In the genomic region with DNA sequence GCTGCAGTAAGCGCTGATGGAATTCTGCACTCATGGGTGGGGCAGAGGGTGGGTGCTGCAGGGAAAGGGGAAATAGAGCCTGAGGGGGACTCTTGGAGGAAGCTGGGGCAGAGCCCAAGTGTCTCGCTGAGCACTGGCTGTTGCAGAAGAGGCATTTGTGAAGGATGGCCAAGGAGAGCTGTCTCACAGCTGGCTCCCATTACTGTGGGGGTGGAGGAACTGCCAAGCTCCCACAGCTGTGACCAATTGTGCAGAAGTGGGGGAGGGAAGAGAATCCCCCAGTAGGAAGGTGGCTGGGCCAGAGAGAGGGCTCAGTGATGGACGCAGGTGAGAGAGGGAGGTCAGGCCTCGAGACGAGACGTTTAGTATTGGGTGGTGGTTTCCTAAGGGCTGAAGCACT, we compare ENCODE assay signal across 8 mouse cellular contexts. TPM values are rescaled to one million over a fixed set of nuclear protein-coding genes. Genes with fewer than 3 reads are reported as not detected.
DNase-seq lines count a peak whose midpoint lies in the region; ATAC-seq and TF ChIP-seq lines count a peak whose summit lies in the region.

No protein-coding gene starts in this region.

- H3K9ac ChIP-seq in kidney, postnatal 0 days (ENCODE audit: low read depth, low read length), result no peak overlapping the region
- peak overlapping the region; percentile 7; the same call in 1 of the 2 replicates for H3K9ac ChIP-seq in hindbrain, embryonic 13.5 days

- 30% methylated on average over 6 of the region's 6 CpGs for WGBS in kidney, postnatal 0 days
- WGBS in hindbrain, embryonic 13.5 days, result 60% methylated on average over 6 of the region's 6 CpGs

- no peaks in the 10 kb centered on the region for H3K27me3 ChIP-seq in kidney, postnatal 0 days (ENCODE audit: insufficient read depth, low read length)
- H3K27me3 ChIP-seq in hindbrain, embryonic 13.5 days, result no peaks in the 10 kb centered on the region

- H3K27ac ChIP-seq in kidney, postnatal 0 days, result no peak overlapping the region
- H3K27ac ChIP-seq in hindbrain, embryonic 13.5 days, result peak overlapping the region; percentile 64

- no peaks in the 10 kb centered on the region for H3K9me3 ChIP-seq in kidney, postnatal 0 days (replicated peaks; ENCODE audit: low read length)
- no peaks in the 10 kb centered on the region for H3K9me3 ChIP-seq in hindbrain, embryonic 13.5 days

- TF ChIP-seq CTCF in kidney, postnatal 0 days (IDR thresholded peaks at IDR 0.05; ENCODE audit: low read depth), result no peak

- H3K4me3 ChIP-seq in kidney, postnatal 0 days (replicated peaks; ENCODE audit: low read depth, low read length), result no peak overlapping the region
- no peak overlapping the region for H3K4me3 ChIP-seq in hindbrain, embryonic 13.5 days

- peaks cover 11% of the 10 kb centered on the region; the same call in 1 of the 2 replicates for H3K36me3 ChIP-seq in kidney, postnatal 0 days (ENCODE audit: insufficient read depth, low read length)
- H3K36me3 ChIP-seq in hindbrain, embryonic 13.5 days, result peaks cover 72% of the 10 kb centered on the region

- peak; percentile 63; the same call in 1 of the 2 replicates for ATAC-seq in kidney, postnatal 0 days (replicated peaks; ENCODE audit: low FRiP score, low read depth)
- ATAC-seq in hindbrain, embryonic 13.5 days (ENCODE audit: low FRiP score), result no peak

- no peak overlapping the region for H3K4me2 ChIP-seq in kidney, postnatal 0 days (ENCODE audit: low read length)
- H3K4me2 ChIP-seq in hindbrain, embryonic 13.5 days, result no peak overlapping the region

- H3K4me1 ChIP-seq in kidney, postnatal 0 days (replicated peaks; ENCODE audit: insufficient read depth, low read length), result 0 out of 2 replicates have a peak, but pooled peaks cover 4% of the 10 kb centered on the region
- H3K4me1 ChIP-seq in hindbrain, embryonic 13.5 days (replicated peaks), result peaks cover 28% of the 10 kb centered on the region

- peak; percentile 66 for DNase-seq in kidney, postnatal 0 days (ENCODE audit: low spot score)
- no peak for DNase-seq in kidney, adult 9 months
- DNase-seq in embryo, embryonic 9.5 days (ENCODE audit: extremely low spot score), result peak; percentile 52
- peak; percentile 71 for DNase-seq in mesoderm, embryonic 11.5 days (ENCODE audit: low read depth, low spot score)
- no peak for DNase-seq in layer of hippocampus, postnatal 14 days (ENCODE audit: low spot score in 2 of 2)
- no peak for DNase-seq in c-Kit-positive CD71-positive TER-119-positive erythroid progenitor cells, embryonic 14.5 days (ENCODE audit: low spot score)
- DNase-seq in layer of hippocampus, postnatal 25 days (ENCODE audit: extremely low spot score in 1 of 2, low spot score in 1 of 2), result no peak

RNA-seq across cellular contexts. Expression of a gene that starts 54.2 kb away (rescaled TPM):
- polyA plus RNA-seq in kidney, postnatal 0 days (2015; fragmentation: Nextera tagmentation; extraction: Ambion mirVana), result 62.7 and 66.8 TPM in 2 replicates
- polyA plus RNA-seq in hindbrain, embryonic 13.5 days (2015; fragmentation: Nextera tagmentation; extraction: Ambion mirVana), result 236 and 250 TPM in 2 replicates
- 100 to 1,000 TPM; 145 to 156 TPM for total RNA-seq in layer of hippocampus, postnatal 14 days (2021)
- 100 to 1,000 TPM; 131 to 144 TPM for total RNA-seq in layer of hippocampus, postnatal 25 days (2021)

Comparison
In these comparisons a context has a peak if more than half of its experiments do, and no peak if none do; other contexts are left out.
1. DNase-seq: peak in kidney, postnatal 0 days (single experiment), embryo, embryonic 9.5 days (single experiment) and mesoderm, embryonic 11.5 days (single experiment); none in kidney, adult 9 months (single experiment), layer of hippocampus, postnatal 14 days (0 of 2), c-Kit-positive CD71-positive TER-119-positive erythroid progenitor cells, embryonic 14.5 days (single experiment) and layer of hippocampus, postnatal 25 days (0 of 2).